Mouse (Mus musculus): ENCODE measurements at regions not wholly inside any gene's neighbourhood (a gene's known extent, or its start where the extent isn't known, plus 50 kb on each side); places are given as distances from the start of the nearest gene placed in this dataset.

DNA sequence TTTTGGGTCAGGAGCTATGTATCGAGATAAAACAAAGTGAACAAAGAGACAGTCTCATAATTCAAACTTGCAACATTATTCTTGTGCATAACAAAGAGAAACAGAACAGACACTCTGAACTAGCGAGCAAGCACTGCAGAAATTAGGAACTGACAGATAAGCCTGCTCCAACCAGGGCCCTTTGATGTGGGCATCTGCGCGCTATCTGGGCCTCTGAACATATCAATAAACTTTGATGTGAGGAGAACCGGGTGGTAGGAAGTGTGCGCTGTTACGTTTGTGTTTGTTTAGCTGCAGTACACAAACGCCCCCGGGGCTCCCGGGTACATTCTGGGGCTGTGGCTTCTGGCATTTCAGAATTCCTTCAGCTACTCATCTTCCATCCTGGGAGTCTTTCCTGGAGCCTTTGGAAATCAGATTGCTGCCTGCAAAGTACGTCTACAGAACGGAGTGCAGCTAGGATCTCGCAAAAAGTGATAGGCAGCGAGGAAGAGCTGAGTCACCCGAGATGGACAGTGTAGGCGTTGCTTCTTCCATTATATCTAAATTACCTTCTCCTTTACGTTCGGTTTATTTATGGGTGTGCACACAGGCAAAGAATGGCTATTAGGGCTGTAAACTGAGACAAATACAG, 232.0 kb downstream of the Sipa1l2 start:
- WGBS = 76% methylated on average over 18 of the region's 18 CpGs
- Histone ChIP-seq H3K4me1 (ENCODE audit: insufficient read depth) (peaks cover 4% of the 10 kb centered on the region; the same call in 1 of the 2 replicates), H3K9ac (no peak overlapping the region), H3K27ac (ENCODE audit: low read depth, low read length) (no peak overlapping the region), H3K9me3 (ENCODE audit: low read length) (no peaks in the 10 kb centered on the region), H3K4me3 (ENCODE audit: low read depth, low read length) (no peak overlapping the region), H3K4me2 (ENCODE audit: low read depth) (no peak overlapping the region), H3K27me3 (ENCODE audit: insufficient read depth, low read length) (no peaks in the 10 kb centered on the region), H3K36me3 (ENCODE audit: insufficient read depth) (no peaks in the 10 kb centered on the region)
- ATAC-seq (no peak), DNase-seq (no peak)
- TF ChIP-seq CTCF (IDR thresholded peaks at IDR 0.05; ENCODE audit: low read depth) = no peak

DNA sequence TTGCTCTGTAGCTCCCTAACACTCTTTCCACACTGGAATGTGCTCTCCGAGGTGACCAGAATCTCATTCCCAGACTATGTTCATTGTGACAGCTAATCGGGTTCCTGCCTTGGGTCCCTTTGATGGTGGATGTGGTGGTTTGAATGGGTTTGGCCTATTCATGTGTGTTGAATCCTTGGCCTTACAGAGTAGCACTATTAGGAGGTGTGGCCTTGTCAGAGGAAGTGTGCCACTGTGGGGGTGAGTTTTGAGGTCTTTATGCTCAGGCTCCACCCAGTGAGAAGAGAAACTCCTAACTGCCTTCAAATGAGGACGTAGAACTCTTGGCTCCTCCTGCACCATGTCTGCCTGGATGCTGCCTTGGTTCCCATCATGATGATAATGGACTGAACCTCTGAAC, 232.8 kb downstream of the Sipa1l2 start:
- ATAC-seq (no peak), DNase-seq (no peak)
- Histone ChIP-seq H3K27ac (ENCODE audit: low read depth, low read length) (no peak overlapping the region), H3K9ac (no peak overlapping the region), H3K4me1 (ENCODE audit: insufficient read depth) (peaks cover 4% of the 10 kb centered on the region; the same call in 1 of the 2 replicates), H3K4me2 (ENCODE audit: low read depth) (no peak overlapping the region), H3K36me3 (ENCODE audit: insufficient read depth) (no peaks in the 10 kb centered on the region), H3K9me3 (ENCODE audit: low read length) (no peaks in the 10 kb centered on the region), H3K27me3 (ENCODE audit: insufficient read depth, low read length) (no peaks in the 10 kb centered on the region), H3K4me3 (ENCODE audit: low read depth, low read length) (no peak overlapping the region)
- TF ChIP-seq CTCF (IDR thresholded peaks at IDR 0.05; ENCODE audit: low read depth) = no peak
- WGBS = 43% methylated on average over 3 of the region's 3 CpGs

DNA sequence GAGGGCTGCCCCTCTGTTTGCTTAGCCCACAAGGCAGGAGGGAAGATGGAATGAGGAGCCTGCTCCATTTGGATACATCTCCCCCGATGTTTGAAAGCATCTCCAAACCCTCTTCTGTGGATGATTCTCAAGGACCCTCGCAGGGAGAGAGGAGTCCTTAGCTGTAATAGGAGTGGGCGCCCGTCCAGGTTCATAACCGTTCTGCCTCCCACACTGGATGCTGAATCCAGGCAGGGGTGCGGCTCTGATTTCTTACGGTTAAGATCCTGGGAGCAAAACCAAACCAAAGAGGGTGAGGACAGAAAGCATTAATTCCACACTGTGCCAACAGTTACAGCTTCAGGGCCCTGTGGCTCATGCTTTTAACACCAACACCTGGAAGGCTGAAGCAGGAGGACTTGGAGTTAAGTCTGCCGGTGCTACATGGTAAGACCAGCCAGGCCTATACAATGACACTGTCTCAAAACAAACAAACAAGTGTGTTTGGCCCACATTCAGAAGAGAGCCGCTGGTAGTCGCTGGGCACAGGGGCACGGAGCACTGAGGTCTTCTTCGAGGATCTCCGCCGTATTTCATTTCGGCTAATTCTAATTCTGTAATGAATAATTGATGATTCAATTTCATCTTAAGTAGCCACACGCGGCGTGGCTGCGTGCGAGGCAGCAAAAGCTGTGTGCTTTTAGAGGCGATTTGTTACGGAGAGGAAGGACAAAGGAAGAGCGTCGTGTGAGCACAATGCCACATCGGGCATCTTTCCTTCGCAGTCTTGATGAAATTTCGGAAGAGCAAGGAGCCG, 233.8 kb downstream of the Sipa1l2 start:
- Histone ChIP-seq H3K4me2 (ENCODE audit: low read depth) (0 out of 2 replicates have a peak overlapping the region, but pooled peaks have one; percentile 2), H3K9ac (peak overlapping the region; percentile 10; the same call in 1 of the 2 replicates), H3K36me3 (ENCODE audit: insufficient read depth) (no peaks in the 10 kb centered on the region), H3K27ac (ENCODE audit: low read depth, low read length) (no peak overlapping the region), H3K9me3 (ENCODE audit: low read length) (no peaks in the 10 kb centered on the region), H3K27me3 (ENCODE audit: insufficient read depth, low read length) (no peaks in the 10 kb centered on the region), H3K4me1 (ENCODE audit: insufficient read depth) (peaks cover 4% of the 10 kb centered on the region; the same call in 1 of the 2 replicates), H3K4me3 (ENCODE audit: low read depth, low read length) (no peak overlapping the region)
- DNase-seq (peak; percentile 44), ATAC-seq (0 out of 2 replicates have a peak, but pooled peaks have one; percentile 14)
- 21% methylated on average over 28 of the region's 28 CpGs for WGBS
- no peak for TF ChIP-seq CTCF (IDR thresholded peaks at IDR 0.05; ENCODE audit: low read depth)

DNA sequence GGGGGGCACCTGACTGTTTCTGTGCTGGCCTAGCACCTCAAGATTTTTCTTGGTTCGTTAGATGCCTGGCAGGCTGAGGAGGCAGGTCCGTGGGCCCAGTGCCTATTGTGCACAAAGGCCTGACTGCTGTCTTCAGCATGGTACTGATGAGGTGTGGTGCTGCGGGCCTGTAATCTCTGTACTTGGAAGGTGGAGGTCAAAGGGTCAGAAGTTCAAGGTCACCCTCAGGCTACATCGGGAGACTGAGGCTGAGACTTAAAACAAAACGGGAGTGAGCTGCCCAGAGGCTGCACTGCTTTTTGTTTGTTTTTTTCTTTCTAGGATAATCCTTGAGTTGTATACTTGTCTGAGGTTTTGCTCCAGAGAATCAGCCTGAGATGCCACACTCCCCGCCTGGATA, 234.4 kb downstream of the Sipa1l2 start:
- Histone ChIP-seq H3K27ac (ENCODE audit: low read depth, low read length) (no peak overlapping the region), H3K36me3 (ENCODE audit: insufficient read depth) (no peaks in the 10 kb centered on the region), H3K27me3 (ENCODE audit: insufficient read depth, low read length) (no peaks in the 10 kb centered on the region), H3K9me3 (ENCODE audit: low read length) (no peaks in the 10 kb centered on the region), H3K4me2 (ENCODE audit: low read depth) (no peak overlapping the region), H3K4me3 (ENCODE audit: low read depth, low read length) (no peak overlapping the region), H3K9ac (no peak overlapping the region), H3K4me1 (ENCODE audit: insufficient read depth) (peaks cover 4% of the 10 kb centered on the region; the same call in 1 of the 2 replicates)
- 38% methylated on average over 6 of the region's 6 CpGs for WGBS
- DNase-seq (no peak), ATAC-seq (no peak)
- TF ChIP-seq CTCF (IDR thresholded peaks at IDR 0.05; ENCODE audit: low read depth) = no peak

DNA sequence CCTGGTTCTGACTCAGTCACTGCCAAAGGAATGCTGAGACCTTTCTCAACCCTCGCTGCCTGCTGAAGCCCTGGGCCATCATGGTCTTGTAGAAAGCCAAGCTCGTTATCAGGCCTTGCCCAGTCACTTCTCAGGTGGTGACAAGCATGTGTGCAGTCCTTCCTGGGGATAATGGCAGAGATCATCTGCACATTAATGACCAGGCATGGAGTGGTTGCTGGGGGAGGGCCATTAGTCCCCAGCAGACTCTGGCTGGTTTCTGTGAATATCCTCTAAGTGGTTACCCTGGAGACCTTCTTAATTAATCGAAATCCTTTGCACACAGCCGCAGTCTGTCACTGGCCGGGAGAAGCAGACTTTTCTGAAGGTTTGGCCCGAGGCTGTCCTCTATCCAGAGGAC, 239.0 kb downstream of the Sipa1l2 start:
- WGBS = 18% methylated on average over 6 of the region's 6 CpGs
- no peak; the same call in 1 of the 2 replicates for ATAC-seq

DNA sequence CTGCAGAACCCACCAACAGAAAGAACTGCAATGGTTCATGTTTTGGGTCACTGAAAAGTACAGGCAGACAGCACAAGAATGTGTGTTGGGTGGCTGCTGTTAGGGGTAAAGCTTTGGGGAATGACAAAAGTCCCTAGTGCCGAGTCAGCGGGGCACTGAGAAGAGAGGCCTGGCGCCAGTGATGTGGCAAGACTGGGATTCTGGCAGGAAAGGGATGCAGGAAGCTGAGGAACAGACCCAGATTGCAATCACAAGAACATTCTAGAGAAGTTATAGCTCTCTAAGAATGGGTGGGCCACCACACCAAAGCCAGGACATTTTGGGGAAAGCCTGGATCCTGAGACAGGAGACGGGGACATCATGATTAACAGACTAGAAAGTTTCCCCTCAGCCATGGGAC, 241.0 kb downstream of the Sipa1l2 start:
- no peaks in the 10 kb centered on the region for H3K36me3 ChIP-seq (ENCODE audit: insufficient read depth)
- H3K4me2 ChIP-seq (ENCODE audit: low read depth) = no peak overlapping the region
- TF ChIP-seq CTCF (IDR thresholded peaks at IDR 0.05; ENCODE audit: low read depth) = no peak
- H3K4me3 ChIP-seq (ENCODE audit: low read depth, low read length) = no peak overlapping the region
- H3K27me3 ChIP-seq (ENCODE audit: insufficient read depth, low read length) = no peaks in the 10 kb centered on the region
- no peaks in the 10 kb centered on the region for H3K9me3 ChIP-seq (ENCODE audit: low read length)
- no peak for DNase-seq
- H3K27ac ChIP-seq (ENCODE audit: low read depth, low read length) = no peak overlapping the region
- H3K4me1 ChIP-seq (ENCODE audit: insufficient read depth) = peaks cover 10% of the 10 kb centered on the region; the same call in 1 of the 2 replicates
- 85% methylated on average over 4 of the region's 4 CpGs for WGBS
- no peak for ATAC-seq
- no peak overlapping the region for H3K9ac ChIP-seq

More for the DNA sequence above, 239.0 kb downstream of the Sipa1l2 start:
- Histone ChIP-seq H3K9me3 (ENCODE audit: low read length) (no peaks in the 10 kb centered on the region), H3K27ac (ENCODE audit: low read depth, low read length) (no peak overlapping the region), H3K4me2 (ENCODE audit: low read depth) (no peak overlapping the region), H3K9ac (no peak overlapping the region), H3K4me3 (ENCODE audit: low read depth, low read length) (no peak overlapping the region), H3K36me3 (ENCODE audit: insufficient read depth) (no peaks in the 10 kb centered on the region), H3K4me1 (ENCODE audit: insufficient read depth) (peaks cover 14% of the 10 kb centered on the region), H3K27me3 (ENCODE audit: insufficient read depth, low read length) (no peaks in the 10 kb centered on the region)
- TF ChIP-seq CTCF (IDR thresholded peaks at IDR 0.05; ENCODE audit: low read depth) = no peak
- DNase-seq = no peak

Data from forebrain, postnatal 0 days (tissue).